Mouse (Mus musculus) megakaryocyte, embryonic 14.5 days (primary cell): ENCODE measurements around the gene Olfr348.

Source experiments
- FLI1 ChIP-seq: IDR thresholded peaks from 2 replicates; pipeline ENCODE4 v1.6.1; 2012; ENCODE audit warnings: low read length, inconsistent platforms, mixed read lengths
- GATA1 ChIP-seq: IDR thresholded peaks from 3 replicates; pipeline ENCODE4 v1.6.1; 2012; ENCODE audit warnings: mixed read lengths, low read length, inconsistent platforms, borderline replicate concordance

DNA sequence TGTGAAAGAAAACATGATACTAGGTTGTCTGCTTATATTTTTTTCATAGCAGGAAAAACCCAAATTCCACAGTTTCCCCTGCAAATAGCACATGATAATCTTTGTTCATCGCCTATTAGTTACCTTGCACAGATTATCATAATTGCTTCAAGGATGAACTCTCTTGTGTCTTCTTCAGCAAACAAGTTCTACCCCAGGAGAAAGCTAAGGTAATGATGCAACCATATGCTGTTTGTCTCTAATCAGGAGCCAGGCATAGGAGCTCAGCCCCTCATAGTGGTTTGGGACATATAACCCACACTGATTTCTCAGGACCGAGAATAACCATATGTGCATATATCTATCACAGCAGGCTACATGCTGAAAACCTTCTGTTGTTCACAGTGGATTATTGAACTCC, 6.2 kb downstream of the Olfr348 start, which contains the start of gene Olfr50:
- TF ChIP-seq GATA1 (no peak), FLI1 (no peak)
